Mouse (Mus musculus): ENCODE measurements at regions not wholly inside any gene's neighbourhood (a gene's known extent, or its start where the extent isn't known, plus 50 kb on each side); places are given as distances from the start of the nearest gene placed in this dataset.

DNA sequence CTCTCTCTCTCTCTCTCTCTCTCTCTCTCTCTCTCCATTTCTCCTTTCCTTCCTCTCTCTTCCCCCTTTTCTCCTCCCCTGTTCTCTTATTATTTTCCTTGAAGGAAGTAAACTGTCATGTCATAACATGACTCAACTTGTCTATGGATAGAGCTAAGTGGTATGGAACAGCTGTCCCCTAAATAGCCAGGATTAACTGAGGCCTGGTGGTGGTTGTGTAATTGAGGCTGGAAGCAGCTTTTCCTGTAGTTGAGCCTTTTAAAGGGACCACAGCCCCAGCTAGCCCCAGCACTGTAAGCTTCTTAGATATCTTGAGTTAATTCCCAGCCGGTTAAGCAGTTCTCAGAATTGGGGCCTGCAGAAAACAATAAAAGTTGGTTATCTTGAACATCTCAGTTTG is 243.7 kb upstream of the Nbea start:
- peak; percentile 14 for DNase-seq (ENCODE audit: low spot score)

DNA sequence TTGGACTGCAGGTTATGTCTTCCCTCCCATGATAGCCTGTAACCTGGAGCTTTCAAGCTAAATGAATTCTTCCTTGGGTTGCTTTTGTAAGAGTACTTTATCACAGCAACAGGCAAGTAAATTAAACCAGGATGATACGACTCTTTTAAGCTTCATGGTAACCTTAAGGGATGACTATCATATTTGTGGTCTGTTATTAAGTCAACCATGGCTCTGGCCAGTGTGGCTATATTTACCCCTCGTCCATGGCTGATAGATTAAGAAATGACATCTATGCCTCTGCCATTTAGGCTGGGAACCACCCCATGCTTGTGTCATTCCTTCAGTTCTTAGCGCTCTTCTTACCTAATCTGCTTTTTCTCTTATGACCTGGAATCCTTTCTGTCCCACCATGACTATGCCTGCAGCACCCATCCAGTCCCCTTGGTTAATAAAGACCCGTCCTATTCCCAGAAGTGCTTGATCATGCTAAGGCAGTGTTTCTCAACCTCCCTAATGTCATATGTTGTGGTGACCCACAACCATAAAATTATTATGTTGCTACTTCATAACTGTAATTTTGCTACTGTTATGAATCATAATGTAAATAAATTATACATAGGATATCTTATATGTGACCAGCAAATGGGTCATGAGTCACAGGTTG is 214.5 kb upstream of the Nbea start:
- no peak for DNase-seq (ENCODE audit: low spot score)

DNA sequence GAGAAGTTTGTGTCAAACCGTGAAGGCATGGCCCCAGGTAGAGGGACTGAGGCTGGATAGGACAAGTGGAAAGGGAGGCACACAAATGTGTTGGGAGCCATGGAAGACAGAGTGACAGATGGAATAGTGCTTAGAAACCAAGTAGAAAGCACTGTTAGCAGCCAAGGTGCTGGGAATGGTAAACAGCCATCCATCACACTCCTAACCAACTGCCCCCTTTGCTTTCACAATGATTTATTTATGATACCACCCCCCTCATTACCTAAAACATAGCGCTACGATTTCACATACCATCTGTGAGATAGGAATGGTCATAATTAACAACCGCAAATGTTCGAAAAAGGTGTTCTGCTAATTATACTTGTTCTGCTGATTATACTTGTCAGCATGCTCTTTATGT is 209.6 kb upstream of the Nbea start:
- no peak for DNase-seq (ENCODE audit: low spot score)

DNA sequence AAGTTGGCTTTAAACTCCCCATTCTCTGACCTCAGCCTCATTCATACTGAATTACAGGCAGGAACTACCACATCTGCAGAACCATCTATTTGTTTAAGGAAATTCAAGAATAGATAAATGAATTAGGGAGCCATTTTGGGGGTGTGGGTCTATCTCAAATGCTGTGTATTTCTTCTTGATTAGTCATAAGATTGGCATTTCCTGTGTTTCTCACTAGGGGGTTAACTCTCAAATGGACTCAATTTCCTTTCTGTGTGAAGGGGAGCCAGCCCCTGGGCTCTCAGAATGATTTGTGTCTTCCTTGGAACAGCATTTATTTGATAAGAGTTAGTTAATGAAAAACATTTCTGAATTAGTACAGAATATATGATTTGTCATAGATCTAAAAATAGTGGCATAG is 196.8 kb upstream of the Nbea start:
- DNase-seq (ENCODE audit: low spot score), result no peak

DNA sequence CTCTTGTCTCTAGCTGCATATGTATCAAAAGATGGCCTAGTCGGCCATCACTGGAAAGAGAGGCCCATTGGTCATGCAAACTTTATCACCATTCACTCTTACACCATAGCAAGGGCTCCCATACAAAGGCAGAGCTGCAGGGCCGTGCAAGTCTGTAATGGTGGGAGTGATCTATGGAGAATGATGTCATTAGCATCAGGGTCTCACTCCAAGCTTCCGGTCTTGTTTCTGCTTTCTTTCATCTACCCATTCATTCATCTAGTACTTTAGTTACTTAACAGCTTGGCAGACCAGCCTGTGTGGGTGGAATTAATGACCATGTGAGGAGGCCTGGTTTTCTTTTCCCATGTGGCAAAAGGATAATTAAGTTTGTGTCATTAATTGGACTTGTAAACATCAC is 196.0 kb upstream of the Nbea start:
- no peak for DNase-seq (ENCODE audit: low spot score)

DNA sequence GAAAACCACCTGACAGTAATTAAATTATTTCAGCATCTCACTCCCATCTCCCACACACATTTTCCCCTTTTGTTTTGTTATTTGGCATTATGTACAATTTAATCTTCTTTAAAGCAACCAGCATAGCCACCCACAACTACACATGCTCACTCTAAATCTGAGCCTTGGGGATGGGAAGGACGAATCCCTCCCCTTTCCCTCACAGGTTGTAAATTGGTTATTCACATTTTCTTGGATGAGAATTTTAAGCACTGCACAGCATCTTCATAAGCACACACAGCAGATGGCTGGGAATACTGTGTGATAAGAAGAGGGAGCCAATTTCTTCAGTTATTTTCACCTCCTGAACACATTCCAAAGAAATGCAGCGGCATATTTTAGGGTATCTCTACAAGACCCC is 179.0 kb upstream of the Nbea start:
- DNase-seq (ENCODE audit: low spot score), result no peak

DNA sequence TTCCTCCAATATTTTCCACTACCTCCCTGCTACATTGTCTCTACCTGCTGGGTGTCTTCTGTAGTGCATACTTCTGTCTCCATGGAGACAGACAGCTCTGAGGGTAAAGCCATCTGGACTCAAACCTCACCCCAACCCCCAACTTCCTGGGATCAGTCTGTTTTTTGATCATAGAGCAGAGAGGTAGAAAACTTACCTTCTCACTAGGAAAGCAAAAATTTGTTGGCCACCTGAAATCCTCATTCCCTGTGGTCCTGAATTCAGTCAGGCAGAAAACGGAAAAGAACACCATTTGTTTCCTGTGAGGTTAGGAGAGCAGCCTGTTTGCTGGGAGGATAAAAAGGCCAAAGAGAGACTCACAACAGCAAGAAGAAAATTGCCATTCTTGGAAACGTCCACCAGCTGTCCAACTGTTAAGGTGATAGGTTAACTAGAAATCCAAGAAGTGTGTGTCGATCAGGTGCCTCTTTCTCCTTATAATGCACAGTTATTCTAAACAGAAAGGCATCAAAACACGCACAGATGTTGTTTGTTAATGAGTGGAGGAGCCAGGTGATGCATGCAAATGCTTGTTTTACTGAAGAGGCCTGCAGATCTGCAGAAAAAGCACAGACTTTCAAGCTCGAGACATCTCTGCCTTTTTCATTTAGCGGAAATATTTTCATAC is 173.7 kb upstream of the Nbea start:
- peak; percentile 12 for DNase-seq (ENCODE audit: low spot score)

DNA sequence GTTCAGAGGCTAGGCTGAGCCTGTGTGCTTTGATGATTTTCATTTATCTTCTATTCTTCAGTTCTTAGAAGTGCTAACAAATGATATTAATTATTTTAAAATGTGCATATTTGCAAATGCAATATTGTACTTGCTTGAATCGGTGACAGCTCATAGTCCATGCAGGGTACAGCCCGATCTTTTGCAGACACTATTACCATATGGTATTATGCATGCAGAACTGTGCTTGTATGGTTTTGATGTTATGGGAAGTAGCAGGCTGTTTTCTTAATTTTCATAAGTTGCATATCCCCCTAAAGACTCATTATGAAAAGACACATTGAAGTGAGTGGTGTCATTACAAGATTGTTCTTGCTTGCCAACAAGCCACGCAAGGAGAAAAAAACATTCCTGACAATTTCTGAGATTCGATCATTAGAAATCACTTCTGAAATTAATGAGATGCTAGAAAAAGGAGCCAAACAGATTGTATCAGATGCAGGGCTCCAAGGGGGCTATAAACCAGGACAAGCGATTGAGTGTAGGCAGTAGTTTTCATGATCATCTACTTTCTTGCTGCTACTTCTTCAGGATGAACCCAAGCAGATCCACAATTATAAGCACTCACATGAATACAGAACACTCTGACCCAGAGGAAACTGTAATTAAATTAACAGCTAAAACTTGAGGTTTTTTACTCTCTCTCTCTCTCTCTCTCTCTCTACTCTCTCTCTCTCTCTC is 172.8 kb upstream of the Nbea start:
- no peak for DNase-seq (ENCODE audit: low spot score)

Measured in retina, embryonic 14.5 days (tissue).